Mouse (Mus musculus) MEL (cell line): Measurements from ENCODE around the gene Ntf5. TPM values are rescaled to one million over a fixed set of nuclear protein-coding genes. Genes with fewer than 3 reads are reported as not detected.

Experiments used
- DNase-seq: peaks from one replicate; pipeline ENCODE4 v3.0.0; 2011; ENCODE audit warnings: low read depth, low spot score
- H3K27ac ChIP-seq: 2 replicates; pipeline ENCODE4 v1.5.1; 2012; ENCODE audit warnings: low read depth, mild to moderate bottlenecking, control low read depth, low read length, moderate library complexity; ENCODE audit not compliant: control insufficient read depth
- H3K27me3 ChIP-seq, 2 experiments: fragments of 150-350 bp in 1 of 2; sonication (generic) in 1 of 2; 2 replicates each; pipeline ENCODE4 v1.6.1; 2012; ENCODE audit warnings: low read length in 2 of 2, mild to moderate bottlenecking in 2 of 2, improper control_type of control experiment in 1 of 2, moderate library complexity in 1 of 2; ENCODE audit not compliant: insufficient read depth in 2 of 2, control insufficient read depth in 1 of 2
- H3K36me3 ChIP-seq, 2 experiments: 2 replicates each; pipeline ENCODE4 v1.6.1; 2012 to 2014; ENCODE audit warnings: low read length in 2 of 2, improper control_type of control experiment in 1 of 2, inconsistent platforms in 1 of 2, mild to moderate bottlenecking in 1 of 2; ENCODE audit not compliant: insufficient read depth in 2 of 2, control insufficient read depth in 1 of 2
- H3K4me1 ChIP-seq, 2 experiments: fragments of 150-350 bp in 1 of 2; sonication (generic) in 1 of 2; 2 replicates each; pipeline ENCODE4 v1.6.1; 2012; ENCODE audit warnings: low read length in 2 of 2, improper control_type of control experiment in 1 of 2, mild to moderate bottlenecking in 1 of 2; ENCODE audit not compliant: insufficient read depth in 2 of 2, control insufficient read depth in 1 of 2
- H3K4me3 ChIP-seq, 2 experiments: fragments of 150-350 bp in 1 of 2; sonication (generic) in 1 of 2; 2 replicates each; pipeline ENCODE4 v1.5.1; 2012; ENCODE audit warnings: low read depth in 2 of 2, low read length in 2 of 2, mild to moderate bottlenecking in 2 of 2, moderate library complexity in 2 of 2, control low read depth in 1 of 2, improper control_type of control experiment in 1 of 2; ENCODE audit not compliant: control insufficient read depth in 1 of 2, insufficient read depth in 1 of 2
- H3K79me2 ChIP-seq: 2 replicates; pipeline ENCODE4 v1.6.1; 2012; ENCODE audit warnings: mild to moderate bottlenecking, low read length, moderate library complexity; ENCODE audit not compliant: control insufficient read depth, poor library complexity, insufficient read depth
- H3K9ac ChIP-seq: 2 replicates; pipeline ENCODE4 v1.6.1; 2012; ENCODE audit warnings: low read depth, mild to moderate bottlenecking, control low read depth, low read length, moderate library complexity; ENCODE audit not compliant: control insufficient read depth, poor library complexity, severe bottlenecking
- H3K9me3 ChIP-seq: fragments of 150-350 bp; sonication (generic); replicated peaks from 2 replicates; pipeline ENCODE4 v1.6.1; 2012; ENCODE audit warnings: mild to moderate bottlenecking, low read length, improper control_type of control experiment, moderate library complexity; ENCODE audit not compliant: insufficient read depth
- BHLHE40 ChIP-seq: IDR thresholded peaks from 2 replicates; pipeline ENCODE4 v1.6.1; 2012; ENCODE audit warnings: low read depth, mild to moderate bottlenecking, inconsistent platforms, low read length, improper control_type of control experiment, borderline replicate concordance
- CHD1 ChIP-seq: IDR thresholded peaks from 2 replicates; pipeline ENCODE4 v1.6.1; 2012; ENCODE audit warnings: low read depth, mild to moderate bottlenecking, inconsistent platforms, low read length, improper control_type of control experiment
- CHD2 ChIP-seq: IDR thresholded peaks from 2 replicates; pipeline ENCODE4 v1.6.1; 2011; ENCODE audit warnings: low read length, improper control_type of control experiment
- CTCF ChIP-seq, 3 experiments: IDR thresholded peaks in 2 of 3; conservative IDR thresholded peaks in 1 of 3; 2 replicates each; pipeline ENCODE4 v1.5.1; 2011 to 2012; ENCODE audit warnings: low read length in 3 of 3, low read depth in 2 of 3, mild to moderate bottlenecking in 2 of 3, improper control_type of control experiment in 1 of 3, inconsistent platforms in 1 of 3, mixed read lengths in 1 of 3, moderate library complexity in 1 of 3; ENCODE audit not compliant: control insufficient read depth in 1 of 3, insufficient read depth in 1 of 3, poor library complexity in 1 of 3, severe bottlenecking in 1 of 3
- E2F4 ChIP-seq: IDR thresholded peaks from 2 replicates; pipeline ENCODE4 v1.6.1; 2011; ENCODE audit warnings: low read depth, low read length, improper control_type of control experiment, borderline replicate concordance
- ELF1 ChIP-seq: IDR thresholded peaks from 2 replicates; pipeline ENCODE4 v1.6.1; 2014; ENCODE audit warnings: low read depth, mild to moderate bottlenecking, inconsistent platforms, low read length, improper control_type of control experiment, moderate library complexity
- EP300 ChIP-seq, 2 experiments: IDR thresholded peaks; 2 replicates each; pipeline ENCODE4 v1.6.1; 2011; ENCODE audit warnings: improper control_type of control experiment in 2 of 2, low read length in 2 of 2, low read depth in 1 of 2, mild to moderate bottlenecking in 1 of 2
- ETS1 ChIP-seq: IDR thresholded peaks from 2 replicates; pipeline ENCODE4 v1.6.1; 2012; ENCODE audit warnings: low read depth, mild to moderate bottlenecking, inconsistent platforms, low read length, improper control_type of control experiment, moderate library complexity
- GABPA ChIP-seq: IDR thresholded peaks from 2 replicates; pipeline ENCODE4 v1.6.1; 2012; ENCODE audit warnings: low read depth, mild to moderate bottlenecking, inconsistent platforms, low read length, improper control_type of control experiment, moderate library complexity
- GATA1 ChIP-seq: IDR thresholded peaks from 2 replicates; pipeline ENCODE4 v1.6.1; 2011; ENCODE audit warnings: low read depth, low read length, improper control_type of control experiment
- JUND ChIP-seq: IDR thresholded peaks from 2 replicates; pipeline ENCODE4 v1.6.1; 2011; ENCODE audit warnings: low read depth, mild to moderate bottlenecking, improper control_type of control experiment, low read length
- KAT2A ChIP-seq: conservative IDR thresholded peaks from 2 replicates; pipeline ENCODE4 v1.6.1; 2012; ENCODE audit warnings: low read depth, low read length, improper control_type of control experiment, inconsistent platforms
- MAFK ChIP-seq: IDR thresholded peaks from 2 replicates; pipeline ENCODE4 v1.6.1; 2011; ENCODE audit warnings: low read depth, mild to moderate bottlenecking, low read length, improper control_type of control experiment, borderline replicate concordance
- MAZ ChIP-seq: IDR thresholded peaks from 2 replicates; pipeline ENCODE4 v1.6.1; 2012; ENCODE audit warnings: low read depth, mild to moderate bottlenecking, inconsistent platforms, low read length, improper control_type of control experiment
- MEF2A ChIP-seq: IDR thresholded peaks from 2 replicates; pipeline ENCODE4 v1.6.1; 2014; ENCODE audit warnings: low read depth, mild to moderate bottlenecking, inconsistent platforms, low read length, improper control_type of control experiment; ENCODE audit not compliant: poor library complexity, insufficient replicate concordance, severe bottlenecking; ENCODE audit errors: extremely low read depth
- MXI1 ChIP-seq: IDR thresholded peaks from 2 replicates; pipeline ENCODE4 v1.6.1; 2011; ENCODE audit warnings: mild to moderate bottlenecking, low read depth, low read length, improper control_type of control experiment
- MYB ChIP-seq: IDR thresholded peaks from 2 replicates; pipeline ENCODE4 v1.6.1; 2011; ENCODE audit warnings: mild to moderate bottlenecking, low read depth, low read length, improper control_type of control experiment
- MYC ChIP-seq: IDR thresholded peaks from 2 replicates; pipeline ENCODE4 v1.6.1; 2011; ENCODE audit warnings: low read depth, mild to moderate bottlenecking, low read length, improper control_type of control experiment, moderate library complexity
- NELFE ChIP-seq: IDR thresholded peaks from 2 replicates; pipeline ENCODE4 v1.6.1; 2011; ENCODE audit warnings: low read depth, low read length, improper control_type of control experiment
- NRF1 ChIP-seq: IDR thresholded peaks from 2 replicates; pipeline ENCODE4 v1.6.1; 2014; ENCODE audit warnings: low read depth, mild to moderate bottlenecking, inconsistent platforms, low read length, improper control_type of control experiment, moderate library complexity; ENCODE audit not compliant: poor library complexity, insufficient read depth, severe bottlenecking
- POLR2A ChIP-seq, 2 experiments: IDR thresholded peaks; 2 replicates each; pipeline ENCODE4 v1.6.1; 2011 to 2012; ENCODE audit warnings: low read length in 2 of 2, mild to moderate bottlenecking in 2 of 2, control low read depth in 1 of 2, improper control_type of control experiment in 1 of 2, low read depth in 1 of 2, moderate library complexity in 1 of 2; ENCODE audit not compliant: control insufficient read depth in 1 of 2, insufficient read depth in 1 of 2, poor library complexity in 1 of 2
- POLR2AphosphoS2 ChIP-seq: IDR thresholded peaks from 2 replicates; pipeline ENCODE4 v1.6.1; 2011; ENCODE audit warnings: low read length, improper control_type of control experiment
- RAD21 ChIP-seq: IDR thresholded peaks from 2 replicates; pipeline ENCODE4 v1.6.1; 2011; ENCODE audit warnings: mild to moderate bottlenecking, low read depth, low read length, improper control_type of control experiment
- RCOR1 ChIP-seq: IDR thresholded peaks from 2 replicates; pipeline ENCODE4 v1.6.1; 2012; ENCODE audit warnings: low read depth, mild to moderate bottlenecking, inconsistent platforms, low read length, improper control_type of control experiment
- SIN3A ChIP-seq: IDR thresholded peaks from 2 replicates; pipeline ENCODE4 v1.6.1; 2012; ENCODE audit warnings: low read length, improper control_type of control experiment, inconsistent platforms
- SMC3 ChIP-seq: IDR thresholded peaks from 2 replicates; pipeline ENCODE4 v1.6.1; 2011; ENCODE audit warnings: low read depth, low read length, improper control_type of control experiment
- TAL1 ChIP-seq: IDR thresholded peaks from 2 replicates; pipeline ENCODE4 v1.6.1; 2012; ENCODE audit warnings: mild to moderate bottlenecking, inconsistent platforms, low read length, moderate library complexity, mixed read lengths
- TBP ChIP-seq: IDR thresholded peaks from 2 replicates; pipeline ENCODE4 v1.8.0; 2011; ENCODE audit warnings: low read depth, low read length, improper control_type of control experiment
- TCF12 ChIP-seq: IDR thresholded peaks from 2 replicates; pipeline ENCODE4 v1.6.1; 2014; ENCODE audit warnings: low read depth, mild to moderate bottlenecking, inconsistent platforms, low read length, improper control_type of control experiment, moderate library complexity
- UBTF ChIP-seq: IDR thresholded peaks from 2 replicates; pipeline ENCODE4 v1.6.1; 2012; ENCODE audit warnings: low read depth, mild to moderate bottlenecking, inconsistent platforms, low read length, improper control_type of control experiment, moderate library complexity, borderline replicate concordance; ENCODE audit not compliant: insufficient read depth
- USF1 ChIP-seq: IDR thresholded peaks from 2 replicates; pipeline ENCODE4 v1.6.1; 2014; ENCODE audit warnings: low read depth, mild to moderate bottlenecking, inconsistent platforms, low read length, improper control_type of control experiment, moderate library complexity
- USF2 ChIP-seq, 2 experiments: IDR thresholded peaks; 2 replicates each; pipeline ENCODE4 v1.6.1; 2011 to 2012; ENCODE audit warnings: improper control_type of control experiment in 2 of 2, low read length in 2 of 2, borderline replicate concordance in 1 of 2, inconsistent platforms in 1 of 2, low read depth in 1 of 2, mild to moderate bottlenecking in 1 of 2; ENCODE audit not compliant: insufficient read depth in 1 of 2
- ZC3H11A ChIP-seq: IDR thresholded peaks from 2 replicates; pipeline ENCODE4 v1.6.1; 2012; ENCODE audit warnings: low read depth, mild to moderate bottlenecking, inconsistent platforms, low read length, improper control_type of control experiment
- ZKSCAN1 ChIP-seq: IDR thresholded peaks from 2 replicates; pipeline ENCODE4 v1.6.1; 2012; ENCODE audit warnings: low read depth, mild to moderate bottlenecking, inconsistent platforms, low read length, improper control_type of control experiment, moderate library complexity
- ZMIZ1 ChIP-seq: IDR thresholded peaks from 2 replicates; pipeline ENCODE4 v1.6.1; 2012; ENCODE audit warnings: low read depth, mild to moderate bottlenecking, inconsistent platforms, low read length, improper control_type of control experiment, moderate library complexity
- ZNF384 ChIP-seq: IDR thresholded peaks from 2 replicates; pipeline ENCODE4 v1.6.1; 2012; ENCODE audit warnings: low read depth, mild to moderate bottlenecking, inconsistent platforms, low read length, improper control_type of control experiment
- polyA plus RNA-seq, 2 experiments: library from polyadenylated mRNA; stranded (reverse) in 1 of 2; unstranded in 1 of 2; fragments of >175 nt in 1 of 2; fragments of >200 nt in 1 of 2; gene quantifications; 2 replicates each; pipeline versions ENCODE4 v1.2.1 to v1.2.4; 2012; ENCODE audit warnings: low replicate concordance in 2 of 2, low read depth in 1 of 2; ENCODE audit not compliant: insufficient read length in 2 of 2, insufficient read depth in 1 of 2, missing spikeins in 1 of 2
- total RNA-seq: library from RNA; depleted of rRNA; stranded (reverse); fragments of 300-350 nt; gene quantifications from 2 replicates; pipeline ENCODE4 v1.2.3, GENCODE M21; 2012

Ntf5 gene
- total and polyA plus RNA-seq, 3 experiments: 0.54 to 1.9 TPM; not detected in 1

- peak; percentile 86 for DNase-seq
- no peak overlapping the region for H3K9ac ChIP-seq
- no peaks in the 10 kb centered on the region; a peak in 1 of 4 replicates for H3K27me3 ChIP-seq
- peak; percentile 84 for TF ChIP-seq RCOR1
- TF ChIP-seq MAZ: 0 out of 2 replicates have a peak, but pooled peaks have one; percentile 44
- TF ChIP-seq UBTF: no peak
- TF ChIP-seq E2F4: no peak
- peak; percentile 81 for TF ChIP-seq SMC3
- TF ChIP-seq ZC3H11A: peak; percentile 73
- 0 out of 4 replicates have a peak, but pooled peaks of 1 of the 2 experiments have one; percentile 4 for TF ChIP-seq EP300 (IDR thresholded peaks at IDR 0.05; ENCODE audit: low read depth in 1 of 2, low read length in 2 of 2)
- TF ChIP-seq NELFE: no peak
- no peak for TF ChIP-seq TBP
- TF ChIP-seq ZNF384: peak; percentile 64
- no peak for TF ChIP-seq GABPA
- peak in 1 of 2 experiments; percentile 59; a peak in 1 of 4 replicates for TF ChIP-seq USF2 (IDR thresholded peaks at IDR 0.05; ENCODE audit: borderline replicate concordance in 1 of 2, insufficient read depth in 1 of 2, low read depth in 1 of 2, low read length in 2 of 2)
- TF ChIP-seq MYB: no peak
- TF ChIP-seq GATA1: no peak
- TF ChIP-seq NRF1: no peak
- TF ChIP-seq ZKSCAN1: no peak
- no peak for TF ChIP-seq ZMIZ1
- TF ChIP-seq KAT2A: no peak
- TF ChIP-seq MAFK: no peak
- TF ChIP-seq POLR2AphosphoS2: no peak
- TF ChIP-seq CHD2: no peak
- peak; percentile 87 for TF ChIP-seq USF1
- TF ChIP-seq MYC: peak; percentile 100
- TF ChIP-seq ELF1: no peak
- no peak for TF ChIP-seq CHD1
- peak; percentile 60 for TF ChIP-seq RAD21
- TF ChIP-seq TCF12: no peak
- TF ChIP-seq MXI1: peak; percentile 92
- no peak for TF ChIP-seq MEF2A
- TF ChIP-seq BHLHE40: no peak
- peak; percentile 76; the same call in 1 of the 2 replicates for TF ChIP-seq SIN3A
- TF ChIP-seq TAL1: no peak
- TF ChIP-seq ETS1: no peak
- TF ChIP-seq POLR2A (IDR thresholded peaks at IDR 0.05; ENCODE audit: control insufficient read depth in 1 of 2, insufficient read depth in 1 of 2, low read depth in 1 of 2, low read length in 2 of 2, poor library complexity in 1 of 2): no peak
- TF ChIP-seq JUND: no peak
- peak; percentile 72 to 88 (median 76) for TF ChIP-seq CTCF (IDR thresholded peaks at IDR 0.05 in 2 of 3, conservative IDR thresholded peaks at IDR 0.05 in 1 of 3; ENCODE audit: control insufficient read depth in 1 of 3, insufficient read depth in 1 of 3, low read depth in 2 of 3, low read length in 3 of 3, poor library complexity in 1 of 3, severe bottlenecking in 1 of 3)
Observed at GRCm38 (mm10) chr7:45403532-45404261, 9.8 kb upstream of the Ntf5 start.

More at GRCm38 (mm10) chr7:45403532-45404261, 9.8 kb upstream of the Ntf5 start:
- peaks cover 0 to 3% of the 10 kb centered on the region in 2 experiments; a peak in 1 of 4 replicates for H3K4me1 ChIP-seq
- H3K27ac ChIP-seq: no peak overlapping the region
- no peaks in the 10 kb centered on the region for H3K9me3 ChIP-seq
- H3K79me2 ChIP-seq: no peaks in the 10 kb centered on the region
- no peaks in the 10 kb centered on the region for H3K36me3 ChIP-seq
- H3K4me3 ChIP-seq: no peak overlapping the region
